Mouse (Mus musculus) spleen, adult 2 months (tissue): Measurements from ENCODE around the gene Itsn1.

Experiments
- CTCF ChIP-seq: fragments of 200-500 bp; IDR thresholded peaks from 2 replicates; pipeline ENCODE4 v1.5.1; 2011; ENCODE audit warnings: mild to moderate bottlenecking, inconsistent platforms; ENCODE audit not compliant: insufficient read depth, insufficient read length, insufficient replicate concordance; ENCODE audit errors: extremely low read depth
- POLR2A ChIP-seq: fragments of 200-500 bp; IDR thresholded peaks from 2 replicates; pipeline ENCODE4 v1.6.1; 2011; ENCODE audit warnings: low read depth, low read length, inconsistent platforms

- no peak for TF ChIP-seq POLR2A
- no peak for TF ChIP-seq CTCF
Measured at GRCm38 (mm10) chr16:91900274-91900673, 171.2 kb downstream of the Itsn1 start.
